Mouse (Mus musculus): ENCODE results near the gene Anapc16. TPM values are rescaled to one million over a fixed set of nuclear protein-coding genes. Genes with fewer than 3 reads are reported as not detected.

Anapc16 gene
- polyA plus RNA-seq, 1 experiment from 2014 or later: 39.0 TPM

- Histone ChIP-seq H3K27me3 (no peaks in the 10 kb centered on the region), H3K9ac (no peak overlapping the region), H3K4me3 (replicated peaks) (no peak overlapping the region), H3K36me3 (replicated peaks) (peaks cover 9% of the 10 kb centered on the region), H3K4me2 (no peak overlapping the region), H3K27ac (replicated peaks) (peak overlapping the region; percentile 20; the same call in 1 of the 2 replicates), H3K4me1 (replicated peaks) (peaks cover 36% of the 10 kb centered on the region), H3K9me3 (replicated peaks) (no peaks in the 10 kb centered on the region)
- 9% methylated on average over 4 of the region's 4 CpGs for WGBS (ENCODE audit: insufficient replicate concordance)
- ATAC-seq (ENCODE audit: insufficient read depth): no peak
Observed at GRCm38 (mm10) chr10:59981336-59981735, 21.6 kb downstream of the Anapc16 start.

- H3K9ac ChIP-seq: no peak overlapping the region
Observed at GRCm38 (mm10) chr10:59980815-59981244, 22.1 kb downstream of the Anapc16 start.

GRCm38 (mm10) chr10:59978873-59979743 is 23.8 kb downstream of the Anapc16 start:
- Histone ChIP-seq H3K36me3 (replicated peaks) (no peaks in the 10 kb centered on the region), H3K9ac (no peak overlapping the region), H3K4me3 (replicated peaks) (no peak overlapping the region), H3K27me3 (no peaks in the 10 kb centered on the region), H3K4me1 (replicated peaks) (peaks cover 46% of the 10 kb centered on the region), H3K27ac (replicated peaks) (0 out of 2 replicates have a peak overlapping the region, but pooled peaks have one; percentile 33), H3K9me3 (replicated peaks) (no peaks in the 10 kb centered on the region), H3K4me2 (no peak overlapping the region)
- WGBS (ENCODE audit: insufficient replicate concordance): 52% methylated on average over 11 of the region's 11 CpGs
- no peak for ATAC-seq (ENCODE audit: insufficient read depth)

More at GRCm38 (mm10) chr10:59980815-59981244, 22.1 kb downstream of the Anapc16 start:
- H3K27ac ChIP-seq (replicated peaks): peak overlapping the region; percentile 48
- peak; percentile 51 for ATAC-seq (ENCODE audit: insufficient read depth)
- H3K4me3 ChIP-seq (replicated peaks): no peak overlapping the region
- no peaks in the 10 kb centered on the region for H3K27me3 ChIP-seq
- H3K9me3 ChIP-seq (replicated peaks): no peaks in the 10 kb centered on the region
- 25% methylated on average over 6 of the region's 6 CpGs for WGBS (ENCODE audit: insufficient replicate concordance)
- no peak overlapping the region; the same call in 1 of the 2 replicates for H3K4me2 ChIP-seq
- H3K36me3 ChIP-seq (replicated peaks): peaks cover 4% of the 10 kb centered on the region; the same call in 1 of the 2 replicates
- peaks cover 36% of the 10 kb centered on the region for H3K4me1 ChIP-seq (replicated peaks)

GRCm38 (mm10) chr10:59978401-59978800 is 24.5 kb downstream of the Anapc16 start:
- WGBS (ENCODE audit: insufficient replicate concordance): 50% methylated on average over 2 of the region's 2 CpGs
- Histone ChIP-seq H3K27ac (replicated peaks) (0 out of 2 replicates have a peak overlapping the region, but pooled peaks have one; percentile 38), H3K36me3 (replicated peaks) (no peaks in the 10 kb centered on the region), H3K27me3 (no peaks in the 10 kb centered on the region), H3K4me3 (replicated peaks) (no peak overlapping the region), H3K4me2 (no peak overlapping the region), H3K9ac (no peak overlapping the region), H3K9me3 (replicated peaks) (no peaks in the 10 kb centered on the region), H3K4me1 (replicated peaks) (peaks cover 53% of the 10 kb centered on the region)
- ATAC-seq (ENCODE audit: insufficient read depth): no peak

GRCm38 (mm10) chr10:59977715-59978343 is 25.1 kb downstream of the Anapc16 start:
- no peaks in the 10 kb centered on the region for H3K36me3 ChIP-seq (replicated peaks)
- ATAC-seq (ENCODE audit: insufficient read depth): no peak
- WGBS (ENCODE audit: insufficient replicate concordance): 61% methylated on average over 5 of the region's 5 CpGs
- H3K4me3 ChIP-seq (replicated peaks): no peak overlapping the region
- H3K4me1 ChIP-seq (replicated peaks): peaks cover 59% of the 10 kb centered on the region
- no peaks in the 10 kb centered on the region for H3K9me3 ChIP-seq (replicated peaks)
- no peak overlapping the region for H3K9ac ChIP-seq
- H3K27ac ChIP-seq (replicated peaks): 0 out of 2 replicates have a peak overlapping the region, but pooled peaks have one; percentile 38
- H3K4me2 ChIP-seq: no peak overlapping the region
- H3K27me3 ChIP-seq: no peaks in the 10 kb centered on the region

- no peak overlapping the region for H3K4me3 ChIP-seq (replicated peaks)
- WGBS (ENCODE audit: insufficient replicate concordance): 65% methylated on average over 2 of the region's 4 CpGs
Observed at GRCm38 (mm10) chr10:59977141-59977540, 25.8 kb downstream of the Anapc16 start.

GRCm38 (mm10) chr10:59974786-59975185 is 28.1 kb downstream of the Anapc16 start:
- Histone ChIP-seq H3K4me1 (replicated peaks) (peaks cover 57% of the 10 kb centered on the region), H3K27ac (replicated peaks) (peak overlapping the region; percentile 61), H3K36me3 (replicated peaks) (no peaks in the 10 kb centered on the region), H3K4me2 (no peak overlapping the region), H3K4me3 (replicated peaks) (no peak overlapping the region), H3K27me3 (peaks cover 26% of the 10 kb centered on the region), H3K9me3 (replicated peaks) (no peaks in the 10 kb centered on the region), H3K9ac (no peak overlapping the region)
- 40% methylated on average over 3 of the region's 3 CpGs for WGBS (ENCODE audit: insufficient replicate concordance)
- peak; percentile 7; the same call in 1 of the 2 replicates for ATAC-seq (ENCODE audit: insufficient read depth)

More at GRCm38 (mm10) chr10:59977141-59977540, 25.8 kb downstream of the Anapc16 start:
- peaks cover 60% of the 10 kb centered on the region for H3K4me1 ChIP-seq (replicated peaks)
- peaks cover 4% of the 10 kb centered on the region; the same call in 1 of the 2 replicates for H3K27me3 ChIP-seq
- no peak overlapping the region for H3K4me2 ChIP-seq
- no peak for ATAC-seq (ENCODE audit: insufficient read depth)
- H3K36me3 ChIP-seq (replicated peaks): no peaks in the 10 kb centered on the region
- no peak overlapping the region for H3K27ac ChIP-seq (replicated peaks)
- no peaks in the 10 kb centered on the region for H3K9me3 ChIP-seq (replicated peaks)
- H3K9ac ChIP-seq: no peak overlapping the region

GRCm38 (mm10) chr10:59974191-59974664 is 28.7 kb downstream of the Anapc16 start:
- H3K27ac ChIP-seq (replicated peaks): peak overlapping the region; percentile 61

GRCm38 (mm10) chr10:59973400-59973799 is 29.5 kb downstream of the Anapc16 start:
- peaks cover 52% of the 10 kb centered on the region for H3K4me1 ChIP-seq (replicated peaks)
- H3K36me3 ChIP-seq (replicated peaks): no peaks in the 10 kb centered on the region
- H3K9me3 ChIP-seq (replicated peaks): no peaks in the 10 kb centered on the region
- 0 out of 2 replicates have a peak overlapping the region, but pooled peaks have one; percentile 34 for H3K27ac ChIP-seq (replicated peaks)
- H3K9ac ChIP-seq: no peak overlapping the region
- H3K4me2 ChIP-seq: no peak overlapping the region
- H3K27me3 ChIP-seq: peaks cover 31% of the 10 kb centered on the region
- no peak for ATAC-seq (ENCODE audit: insufficient read depth)
- no peak overlapping the region for H3K4me3 ChIP-seq (replicated peaks)
- WGBS (ENCODE audit: insufficient replicate concordance): 70% methylated on average over 4 of the region's 4 CpGs

More at GRCm38 (mm10) chr10:59974191-59974664, 28.7 kb downstream of the Anapc16 start:
- Histone ChIP-seq H3K4me2 (no peak overlapping the region), H3K9me3 (replicated peaks) (no peaks in the 10 kb centered on the region), H3K4me1 (replicated peaks) (peaks cover 60% of the 10 kb centered on the region), H3K4me3 (replicated peaks) (no peak overlapping the region), H3K27me3 (peaks cover 31% of the 10 kb centered on the region), H3K9ac (no peak overlapping the region), H3K36me3 (replicated peaks) (no peaks in the 10 kb centered on the region)
- WGBS (ENCODE audit: insufficient replicate concordance): 17% methylated on average over 6 of the region's 6 CpGs
- peak; percentile 43 for ATAC-seq (ENCODE audit: insufficient read depth)

GRCm38 (mm10) chr10:59972999-59973398 is 29.9 kb downstream of the Anapc16 start:
- WGBS (ENCODE audit: insufficient replicate concordance): 64% methylated on average over 6 of the region's 6 CpGs
- Histone ChIP-seq H3K4me2 (no peak overlapping the region), H3K9ac (no peak overlapping the region), H3K27me3 (peaks cover 34% of the 10 kb centered on the region), H3K27ac (replicated peaks) (no peak overlapping the region), H3K4me1 (replicated peaks) (peaks cover 48% of the 10 kb centered on the region), H3K36me3 (replicated peaks) (no peaks in the 10 kb centered on the region), H3K9me3 (replicated peaks) (no peaks in the 10 kb centered on the region), H3K4me3 (replicated peaks) (no peak overlapping the region)
- no peak for ATAC-seq (ENCODE audit: insufficient read depth)

- H3K27ac ChIP-seq (replicated peaks): no peak overlapping the region
- H3K36me3 ChIP-seq (replicated peaks): no peaks in the 10 kb centered on the region
- H3K4me1 ChIP-seq (replicated peaks): peaks cover 45% of the 10 kb centered on the region
- peaks cover 38% of the 10 kb centered on the region for H3K27me3 ChIP-seq
- H3K4me2 ChIP-seq: no peak overlapping the region
- 75% methylated on average over 2 of the region's 2 CpGs for WGBS (ENCODE audit: insufficient replicate concordance)
- H3K9ac ChIP-seq: no peak overlapping the region
- no peak for ATAC-seq (ENCODE audit: insufficient read depth)
- no peaks in the 10 kb centered on the region for H3K9me3 ChIP-seq (replicated peaks)
- H3K4me3 ChIP-seq (replicated peaks): no peak overlapping the region
Observed at GRCm38 (mm10) chr10:59972534-59972933, 30.4 kb downstream of the Anapc16 start.

Measured in liver, embryonic 15.5 days (tissue).